Mouse (Mus musculus): Measurements from ENCODE around the gene Pnpla7.
"Not testable (repeated sequence)": the region's sequence is repeated elsewhere in the genome, so short reads cannot be mapped to it uniquely, and the experiment has no call there.

Pnpla7 gene

GRCm38 (mm10) chr2:24975704-24976297 lies at the start of gene Pnpla7:
Gene Pnpla7, plus strand, starts transcription at chr2:24976033.
- peak; percentile 96 for DNase-seq (ENCODE audit: low read depth, low spot score)

DNA sequence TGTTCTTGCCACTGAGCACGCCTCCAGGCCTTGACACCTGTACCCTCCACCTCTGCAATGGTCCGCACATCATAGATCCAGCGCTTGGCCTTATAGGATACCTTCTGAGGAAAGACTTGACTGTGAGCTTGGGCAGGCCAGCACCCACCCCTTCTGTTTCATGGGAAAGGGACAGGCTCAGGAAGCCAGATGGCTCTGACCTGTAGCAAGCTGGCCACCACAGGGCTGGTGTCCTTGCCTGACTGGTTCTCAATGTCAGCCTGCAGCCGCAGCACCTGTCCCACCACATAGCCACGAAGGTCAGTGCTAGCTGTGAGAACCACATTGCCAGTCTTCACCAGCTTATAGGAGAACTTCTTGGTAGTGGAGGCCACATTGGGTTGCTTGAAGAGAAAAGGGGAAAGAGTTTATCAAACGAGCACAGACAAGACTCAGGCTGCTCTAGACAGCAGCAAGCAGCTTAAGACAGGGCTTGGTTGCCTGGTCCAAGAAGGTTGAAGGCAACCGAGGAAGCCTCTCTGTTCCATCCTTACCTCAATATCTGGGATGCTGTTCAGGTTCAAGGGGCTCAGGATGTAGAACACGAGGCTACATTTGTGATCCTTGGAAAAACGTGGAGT lies 49.4 kb upstream of the Pnpla7 start:
- DNase-seq (ENCODE audit: low read depth, low spot score) = no peak

GRCm38 (mm10) chr2:24926965-24927358 lies 48.9 kb upstream of the Pnpla7 start:
- no peak for DNase-seq (ENCODE audit: low read depth, low spot score)

DNA sequence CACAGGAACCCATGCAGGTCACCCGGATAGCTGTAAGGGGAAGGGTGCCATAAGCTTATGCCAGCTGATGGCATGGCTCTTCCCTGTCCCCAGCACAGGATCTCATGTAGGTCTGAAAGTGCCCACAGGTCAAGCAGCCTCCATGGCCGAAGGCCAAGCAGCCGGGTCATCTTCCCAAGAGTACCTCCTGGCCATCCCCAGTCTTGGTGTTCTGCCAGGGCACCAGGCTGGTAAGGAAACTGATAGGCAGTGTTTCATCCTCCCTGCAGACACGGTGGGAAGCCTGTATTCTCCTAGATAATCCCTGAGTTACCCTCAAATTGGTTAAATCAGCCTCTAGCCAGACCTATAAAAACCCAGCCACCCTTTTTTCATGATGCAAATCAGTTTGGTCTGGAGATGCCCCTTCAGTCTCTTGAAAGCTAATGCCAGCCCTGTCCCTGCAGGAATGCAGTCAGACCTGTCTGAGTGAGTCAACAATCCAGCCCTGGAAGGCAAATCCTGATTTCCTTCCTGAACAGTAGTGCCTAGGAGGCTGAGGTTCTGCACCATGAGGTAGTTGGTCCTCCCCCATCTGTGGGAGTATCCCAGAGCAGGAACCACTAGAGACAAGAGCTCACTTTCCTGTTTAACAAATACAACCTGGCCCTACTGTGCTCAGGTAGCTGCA lies 47.9 kb upstream of the Pnpla7 start:
- DNase-seq (ENCODE audit: low read depth, low spot score) = no peak

DNA sequence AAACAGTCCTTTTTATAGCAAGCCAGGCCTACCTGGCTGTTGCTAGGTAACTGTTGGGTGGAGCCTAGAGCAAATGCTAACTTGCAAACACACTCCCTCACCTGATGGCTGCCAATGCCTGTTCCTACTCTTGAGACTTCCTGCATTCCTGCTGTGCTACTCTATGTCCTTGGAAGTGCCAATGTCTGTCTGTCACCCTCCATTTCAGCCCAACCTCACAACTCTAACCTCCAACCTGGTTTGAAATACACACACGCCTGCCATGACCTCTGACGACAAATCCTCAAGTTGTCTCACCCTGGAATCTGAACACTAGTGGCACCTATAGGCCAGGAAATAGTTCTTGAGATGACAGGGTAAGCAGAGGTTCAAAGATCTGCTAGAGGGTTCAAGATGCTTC lies 46.7 kb upstream of the Pnpla7 start:
- no peak for DNase-seq (ENCODE audit: low read depth, low spot score)

GRCm38 (mm10) chr2:24929593-24929992 lies 46.2 kb upstream of the Pnpla7 start:
- no peak for DNase-seq (ENCODE audit: low read depth, low spot score)

DNA sequence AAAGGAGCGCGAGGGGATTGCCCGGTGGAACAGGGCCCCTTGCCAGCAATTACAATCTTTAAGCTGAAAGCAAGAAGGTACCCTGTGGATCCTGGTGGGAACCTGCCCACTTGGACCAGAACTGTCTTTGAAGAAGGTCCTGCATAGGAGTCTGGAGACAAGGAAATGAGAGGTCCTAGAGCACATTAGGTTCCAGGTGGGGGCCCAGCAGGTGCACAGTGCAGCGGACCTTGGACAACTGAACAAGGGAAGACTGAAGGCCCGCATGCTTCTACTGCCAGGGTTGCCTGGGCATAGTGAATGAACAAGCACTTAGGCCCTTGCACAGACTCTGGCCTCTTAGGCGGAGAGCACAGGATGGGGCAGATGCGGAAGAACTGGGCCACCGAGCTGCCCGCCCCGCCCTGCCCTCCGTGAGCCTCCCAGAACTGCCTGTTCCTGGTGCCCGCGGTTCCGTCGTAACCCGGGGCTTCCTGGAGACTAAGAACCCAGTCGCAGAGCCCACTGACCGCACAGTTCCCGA lies 41.3 kb upstream of the Pnpla7 start:
- no peak for DNase-seq (ENCODE audit: low read depth, low spot score)

- peak; percentile 99 for DNase-seq (ENCODE audit: low read depth, low spot score)
Measured at GRCm38 (mm10) chr2:24935057-24935796, 40.6 kb upstream of the Pnpla7 start, which contains the start of gene Arrdc1. Gene Arrdc1, minus strand, starts transcription at chr2:24935252.

GRCm38 (mm10) chr2:24942092-24942491 lies 33.7 kb upstream of the Pnpla7 start:
- no peak for DNase-seq (ENCODE audit: low read depth, low spot score)

- peak; percentile 71 for DNase-seq (ENCODE audit: low read depth, low spot score)
Measured at GRCm38 (mm10) chr2:24944304-24944703, 31.5 kb upstream of the Pnpla7 start.

- peak; percentile 97 for DNase-seq (ENCODE audit: low read depth, low spot score)
Measured at GRCm38 (mm10) chr2:24949421-24950188, 26.2 kb upstream of the Pnpla7 start, which contains the start of gene Zmynd19. Gene Zmynd19, plus strand, starts transcription at chr2:24949792.

DNA sequence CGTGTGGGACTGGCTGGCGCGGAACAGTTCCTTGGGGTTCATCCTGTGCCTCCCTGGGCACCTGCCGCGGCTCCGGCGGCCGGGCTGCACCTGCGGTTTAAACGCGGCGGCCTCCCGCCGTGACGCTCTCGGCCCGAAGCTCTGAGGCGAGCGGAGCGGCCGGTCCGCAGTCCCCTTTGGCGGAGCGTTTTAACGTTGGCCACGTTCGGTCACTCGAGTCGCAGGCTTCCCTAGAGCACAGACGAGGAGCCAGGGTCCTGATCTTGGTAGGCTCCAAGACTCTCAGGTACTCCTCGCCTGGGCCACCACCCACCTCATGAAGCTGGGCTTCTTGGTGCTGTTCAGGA lies 25.7 kb upstream of the Pnpla7 start:
- DNase-seq (ENCODE audit: low read depth, low spot score) = peak; percentile 62

- DNase-seq (ENCODE audit: low read depth, low spot score) = no peak
Measured at GRCm38 (mm10) chr2:24952537-24953055, 23.2 kb upstream of the Pnpla7 start.

DNA sequence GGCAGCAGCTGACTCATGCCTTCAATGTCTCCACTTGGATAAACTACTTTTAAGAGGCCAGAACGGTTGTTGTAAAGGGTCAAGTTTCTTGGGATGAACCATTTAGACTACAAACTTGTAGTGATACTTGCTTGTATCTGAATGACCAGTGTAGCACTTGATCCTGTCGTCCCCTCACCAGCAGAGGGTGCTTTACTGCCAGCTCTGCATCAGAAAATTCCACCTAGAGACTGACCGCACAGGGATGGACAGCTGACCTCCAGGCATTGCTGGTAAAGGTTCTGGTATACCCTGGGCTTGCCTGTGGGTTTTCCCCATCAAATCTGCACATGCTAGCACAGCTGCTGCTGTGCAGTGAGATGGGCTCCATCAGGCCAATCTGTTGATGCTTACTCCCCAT lies 14.9 kb upstream of the Pnpla7 start:
- DNase-seq (ENCODE audit: low read depth, low spot score) = peak; percentile 40

DNA sequence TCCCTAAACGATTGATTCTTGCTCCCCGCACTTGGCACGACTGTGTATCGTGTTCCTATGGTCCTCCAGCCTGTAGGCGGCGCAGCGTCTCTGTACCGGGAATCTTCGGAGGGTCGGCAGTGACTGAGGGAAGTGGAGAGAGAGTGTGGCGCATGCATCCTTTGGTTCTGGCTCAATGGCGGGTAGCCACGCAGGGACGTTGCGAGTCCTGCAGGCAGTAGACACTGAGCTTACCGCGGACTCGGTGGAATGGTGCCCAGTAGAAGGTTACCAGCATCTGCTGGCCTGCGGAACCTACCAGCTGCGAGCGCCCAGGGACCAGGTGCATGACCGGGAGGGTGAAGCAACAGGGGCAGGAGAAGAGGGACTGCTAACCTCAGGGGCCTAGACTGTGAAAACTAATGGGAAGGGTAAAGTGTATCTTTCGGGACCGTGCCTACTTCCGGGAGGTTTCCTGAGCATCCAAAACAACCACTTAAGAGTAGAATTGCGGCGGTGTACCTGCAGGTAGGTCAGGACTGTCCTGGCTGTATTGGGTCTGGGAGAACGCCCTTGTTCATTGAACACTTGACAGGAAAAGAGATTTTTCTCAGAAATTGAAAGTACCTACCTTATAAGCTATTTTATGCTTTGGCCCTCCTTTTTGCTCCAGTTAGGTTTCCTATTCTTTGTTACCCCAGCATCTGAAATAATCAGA lies 13.4 kb upstream of the Pnpla7 start, which contains the start of gene Dph7:
Gene Dph7 (plus strand): TSS at position 97 of the 697 bp plus-strand sequence.
- DNase-seq (ENCODE audit: low read depth, low spot score) = peak; percentile 90

GRCm38 (mm10) chr2:24970386-24970785 lies 5.4 kb upstream of the Pnpla7 start:
- DNase-seq (ENCODE audit: low read depth, low spot score) = no peak

- not testable (repeated sequence) for DNase-seq (ENCODE audit: low read depth, low spot score)
Measured at GRCm38 (mm10) chr2:24974452-24974851, 1.4 kb upstream of the Pnpla7 start.

- DNase-seq (ENCODE audit: low read depth, low spot score) = peak; percentile 98
Measured at GRCm38 (mm10) chr2:24974906-24975703, 728 bp upstream of the Pnpla7 start, which contains the start of gene Mrpl41. Gene Mrpl41, minus strand, starts transcription at chr2:24975098.

- peak; percentile 27 for DNase-seq (ENCODE audit: low read depth, low spot score)
Measured at GRCm38 (mm10) chr2:24976960-24977359, 1.1 kb downstream of the Pnpla7 start.
